Mouse (Mus musculus): ENCODE measurements at regions not wholly inside any gene's neighbourhood (a gene's known extent, or its start where the extent isn't known, plus 50 kb on each side); places are given as distances from the start of the nearest gene placed in this dataset.
A peak's percentile ranks its signal among the peaks of the same experiment; 100 is the strongest.

- no peak overlapping the region for H3K4me3 ChIP-seq (ENCODE audit: low read depth, low read length)
- H3K4me2 ChIP-seq (replicated peaks; ENCODE audit: low read depth): no peak overlapping the region
- H3K27ac ChIP-seq (replicated peaks): no peak overlapping the region
- 50% methylated on average over 7 of the region's 7 CpGs for WGBS
- H3K9ac ChIP-seq (ENCODE audit: low read length): no peak overlapping the region
- DNase-seq (ENCODE audit: low spot score): peak; percentile 21
- no peaks in the 10 kb centered on the region for H3K36me3 ChIP-seq (ENCODE audit: control insufficient read depth, insufficient read depth, low read length)
- no peak for ATAC-seq (ENCODE audit: low FRiP score, low TSS enrichment)
- no peaks in the 10 kb centered on the region for H3K27me3 ChIP-seq (ENCODE audit: control insufficient read depth, insufficient read depth, low read length)
- H3K4me1 ChIP-seq (replicated peaks; ENCODE audit: control insufficient read depth, insufficient read depth): no peaks in the 10 kb centered on the region
- no peak for TF ChIP-seq EP300 (optimal IDR thresholded peaks at IDR 0.05)
- peak; percentile 89 for TF ChIP-seq CTCF (IDR thresholded peaks at IDR 0.05; ENCODE audit: low read depth)
- no peaks in the 10 kb centered on the region for H3K9me3 ChIP-seq (ENCODE audit: control insufficient read depth, low read length)
Measured at GRCm38 (mm10) chr15:61102421-61103412, 179.9 kb upstream of the A1bg start.

DNA sequence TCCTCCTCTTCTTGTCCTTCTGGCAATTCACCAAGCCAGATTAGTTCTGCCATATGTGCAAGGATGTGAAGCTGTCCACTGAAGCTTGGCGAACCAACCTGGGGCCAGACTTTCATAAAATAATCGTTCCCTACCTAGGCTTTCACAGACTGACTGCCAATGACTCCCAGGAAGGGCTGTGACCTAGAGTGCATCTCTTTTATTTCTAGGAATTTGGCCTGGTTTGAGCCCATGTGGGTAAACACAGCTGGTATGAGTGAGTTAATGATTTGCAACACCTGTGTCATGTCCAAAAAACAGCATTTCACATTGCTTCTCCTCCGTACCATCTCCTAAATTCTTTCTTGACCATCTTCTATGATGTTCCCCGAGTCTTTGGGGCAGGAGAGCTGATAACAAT, 178.0 kb upstream of the A1bg start:
- DNase-seq (ENCODE audit: low spot score) (no peak), ATAC-seq (ENCODE audit: low FRiP score, low TSS enrichment) (no peak)
- no peak overlapping the region for H3K27ac ChIP-seq (replicated peaks)
- no peak overlapping the region for H3K4me3 ChIP-seq (ENCODE audit: low read depth, low read length)
- H3K9ac ChIP-seq (ENCODE audit: low read length): no peak overlapping the region
- no peak overlapping the region for H3K4me2 ChIP-seq (replicated peaks; ENCODE audit: low read depth)
- H3K9me3 ChIP-seq (ENCODE audit: control insufficient read depth, low read length): no peaks in the 10 kb centered on the region
- TF ChIP-seq CTCF (IDR thresholded peaks at IDR 0.05; ENCODE audit: low read depth) (no peak), EP300 (optimal IDR thresholded peaks at IDR 0.05) (no peak)
- H3K27me3 ChIP-seq (ENCODE audit: control insufficient read depth, insufficient read depth, low read length): no peaks in the 10 kb centered on the region
- H3K4me1 ChIP-seq (replicated peaks; ENCODE audit: control insufficient read depth, insufficient read depth): no peaks in the 10 kb centered on the region
- H3K36me3 ChIP-seq (ENCODE audit: control insufficient read depth, insufficient read depth, low read length): no peaks in the 10 kb centered on the region
- WGBS: 45% methylated on average over 4 of the region's 4 CpGs

GRCm38 (mm10) chr15:61098968-61099367, 176.2 kb upstream of the A1bg start:
- Histone ChIP-seq H3K36me3 (ENCODE audit: control insufficient read depth, insufficient read depth, low read length) (no peaks in the 10 kb centered on the region), H3K9me3 (ENCODE audit: control insufficient read depth, low read length) (no peaks in the 10 kb centered on the region), H3K9ac (ENCODE audit: low read length) (no peak overlapping the region), H3K27me3 (ENCODE audit: control insufficient read depth, insufficient read depth, low read length) (no peaks in the 10 kb centered on the region), H3K4me2 (replicated peaks; ENCODE audit: low read depth) (no peak overlapping the region), H3K27ac (replicated peaks) (no peak overlapping the region), H3K4me3 (ENCODE audit: low read depth, low read length) (no peak overlapping the region), H3K4me1 (replicated peaks; ENCODE audit: control insufficient read depth, insufficient read depth) (no peaks in the 10 kb centered on the region)
- 14% methylated on average over 1 of the region's 1 CpGs for WGBS
- ATAC-seq (ENCODE audit: low FRiP score, low TSS enrichment) (no peak), DNase-seq (ENCODE audit: low spot score) (no peak)
- TF ChIP-seq CTCF (IDR thresholded peaks at IDR 0.05; ENCODE audit: low read depth) (no peak), EP300 (optimal IDR thresholded peaks at IDR 0.05) (no peak)

DNA sequence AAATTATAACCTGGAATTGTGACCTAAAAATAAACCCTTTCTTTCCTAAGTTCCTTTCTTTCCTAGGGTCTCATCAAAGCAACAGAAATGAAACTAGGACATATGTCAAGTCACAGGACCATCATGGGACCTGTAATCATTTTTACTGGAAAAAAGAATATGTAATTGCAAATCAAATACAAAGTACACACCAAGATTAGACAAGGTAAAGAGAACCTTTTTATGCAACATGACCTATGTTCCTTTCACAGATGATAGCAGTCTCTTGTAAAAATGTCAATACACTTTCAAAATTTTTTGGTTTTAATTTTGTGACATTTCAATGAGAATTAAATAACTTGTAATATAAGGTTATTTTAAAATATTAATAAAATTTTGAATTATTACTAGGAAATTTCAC, 175.7 kb upstream of the A1bg start:
- no peak overlapping the region for H3K27ac ChIP-seq (replicated peaks)
- no peak overlapping the region for H3K9ac ChIP-seq (ENCODE audit: low read length)
- no peak for DNase-seq (ENCODE audit: low spot score)
- H3K9me3 ChIP-seq (ENCODE audit: control insufficient read depth, low read length): no peaks in the 10 kb centered on the region
- no peaks in the 10 kb centered on the region for H3K4me1 ChIP-seq (replicated peaks; ENCODE audit: control insufficient read depth, insufficient read depth)
- H3K4me2 ChIP-seq (replicated peaks; ENCODE audit: low read depth): no peak overlapping the region
- no peaks in the 10 kb centered on the region for H3K27me3 ChIP-seq (ENCODE audit: control insufficient read depth, insufficient read depth, low read length)
- TF ChIP-seq EP300 (optimal IDR thresholded peaks at IDR 0.05) (no peak), CTCF (IDR thresholded peaks at IDR 0.05; ENCODE audit: low read depth) (no peak)
- no peak for ATAC-seq (ENCODE audit: low FRiP score, low TSS enrichment)
- H3K4me3 ChIP-seq (ENCODE audit: low read depth, low read length): no peak overlapping the region
- no peaks in the 10 kb centered on the region for H3K36me3 ChIP-seq (ENCODE audit: control insufficient read depth, insufficient read depth, low read length)

DNA sequence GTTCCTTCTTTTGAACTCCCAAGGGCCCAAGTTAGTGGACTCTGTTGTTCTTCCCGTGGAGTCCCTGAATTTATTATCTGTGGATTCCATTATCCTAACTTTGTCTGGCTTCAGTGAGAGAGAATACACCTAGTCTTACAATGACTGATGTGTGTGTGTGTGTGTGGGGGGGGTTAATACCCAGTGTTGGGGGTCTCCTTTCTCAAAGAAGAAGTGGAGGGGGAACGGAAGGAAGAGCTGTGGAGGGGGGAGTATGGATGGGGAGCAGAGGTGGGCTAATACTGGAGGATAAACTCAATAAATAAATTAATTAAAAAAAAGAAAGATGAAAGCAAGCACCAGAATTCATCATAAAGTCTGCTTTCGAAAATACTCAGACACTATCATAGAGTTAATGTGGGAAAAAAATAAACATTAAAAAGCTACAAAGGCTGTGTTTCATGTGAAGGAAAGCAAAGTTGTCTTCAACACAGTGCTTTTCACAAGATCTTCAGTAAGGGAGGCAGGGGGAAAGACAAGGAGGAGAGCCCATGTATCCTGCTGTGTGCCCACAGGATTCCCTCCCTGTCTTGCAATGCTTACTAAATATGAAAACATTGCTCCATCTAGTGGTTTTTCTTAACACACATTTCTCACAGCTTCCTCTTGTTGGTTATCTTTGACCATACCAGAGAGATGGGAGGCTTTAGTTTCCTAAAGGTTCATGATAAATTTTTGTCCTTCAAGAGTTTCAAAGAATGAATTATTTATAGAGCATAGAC, 173.4 kb upstream of the A1bg start:
- no peak for DNase-seq (ENCODE audit: low spot score)
- ATAC-seq (ENCODE audit: low FRiP score, low TSS enrichment): no peak
- TF ChIP-seq CTCF (IDR thresholded peaks at IDR 0.05; ENCODE audit: low read depth): peak; percentile 84
- no peak for TF ChIP-seq EP300 (optimal IDR thresholded peaks at IDR 0.05)
- Histone ChIP-seq H3K4me2 (replicated peaks; ENCODE audit: low read depth) (no peak overlapping the region), H3K4me1 (replicated peaks; ENCODE audit: control insufficient read depth, insufficient read depth) (no peaks in the 10 kb centered on the region), H3K9ac (ENCODE audit: low read length) (no peak overlapping the region), H3K27me3 (ENCODE audit: control insufficient read depth, insufficient read depth, low read length) (no peaks in the 10 kb centered on the region), H3K9me3 (ENCODE audit: control insufficient read depth, low read length) (no peaks in the 10 kb centered on the region), H3K4me3 (ENCODE audit: low read depth, low read length) (no peak overlapping the region), H3K36me3 (ENCODE audit: control insufficient read depth, insufficient read depth, low read length) (no peaks in the 10 kb centered on the region), H3K27ac (replicated peaks) (no peak overlapping the region)
- WGBS: 69% methylated on average over 3 of the region's 3 CpGs

Data from stomach, postnatal 0 days (tissue).